Mouse (Mus musculus) intestine, embryonic 16.5 days (tissue): ENCODE data around the gene Fam25c. TPM values are rescaled to one million over a fixed set of nuclear protein-coding genes. Genes with fewer than 3 reads are reported as not detected.

ENCODE experiments used
- ATAC-seq: fragments of 200-750 bp; cut with Nextera tagmentation; 2 replicates; pipeline ENCODE4 v1.8.0; 2017; ENCODE audit warnings: moderate TSS enrichment, moderate library complexity
- H3K27ac ChIP-seq: fragments of 300-500 bp; sonication (generic); 2 replicates; pipeline ENCODE4 v1.5.1; 2014; ENCODE audit warnings: mild to moderate bottlenecking, low read length
- H3K27me3 ChIP-seq: fragments of 300-500 bp; sonication (generic); replicated peaks from 2 replicates; pipeline ENCODE4 v1.6.1; 2014; ENCODE audit warnings: low read length, control low read depth, mixed read lengths; ENCODE audit not compliant: control insufficient read depth, insufficient read depth
- H3K36me3 ChIP-seq: fragments of 300-500 bp; sonication (generic); 2 replicates; pipeline ENCODE4 v1.6.1; 2014; ENCODE audit warnings: low read length, control low read depth; ENCODE audit not compliant: control insufficient read depth, insufficient read depth
- H3K4me1 ChIP-seq: fragments of 300-500 bp; sonication (generic); 2 replicates; pipeline ENCODE4 v1.6.1; 2014; ENCODE audit warnings: low read length, control low read depth, mixed read lengths; ENCODE audit not compliant: control insufficient read depth, insufficient read depth
- H3K4me2 ChIP-seq: fragments of 300-500 bp; sonication (generic); 2 replicates; pipeline ENCODE4 v1.6.1; 2014; ENCODE audit warnings: low read depth, low read length, control low read depth
- H3K4me3 ChIP-seq: fragments of 300-500 bp; sonication (generic); 2 replicates; pipeline ENCODE4 v1.5.1; 2014; ENCODE audit warnings: mild to moderate bottlenecking, low read length
- H3K9ac ChIP-seq: fragments of 300-500 bp; sonication (generic); 2 replicates; pipeline ENCODE4 v1.6.1; 2014; ENCODE audit warnings: low read depth, low read length
- H3K9me3 ChIP-seq: fragments of 300-500 bp; sonication (generic); 2 replicates; pipeline ENCODE4 v1.6.1; 2016; ENCODE audit warnings: low read length, control low read depth; ENCODE audit not compliant: control insufficient read depth
- WGBS: fragments of 180-500 bp; shearing (Covaris S2); extraction: QIAGEN DNeasy Blood & Tissue Kit; methylation state at CpG from one replicate; pipeline ENCODE4 v1.1.7; 2014; 5-methylcytosine and 5-hydroxymethylcytosine counted together
- polyA plus RNA-seq: library from polyadenylated mRNA; unstranded; fragments of >200 nt; fragmentation: Nextera tagmentation; extraction: Ambion mirVana; gene quantifications from 2 replicates; pipeline ENCODE4 v1.2.1, GENCODE M21; 2015

Fam25c gene
- polyA plus RNA-seq, 1 experiment from 2014 or later = not detected

GRCm38 (mm10) chr14:34311691-34312090 is 43.5 kb downstream of the Fam25c start:
- ATAC-seq = no peak
- Histone ChIP-seq H3K27ac (peak overlapping the region; percentile 95), H3K27me3 (no peaks in the 10 kb centered on the region), H3K4me2 (peak overlapping the region; percentile 82), H3K9me3 (no peaks in the 10 kb centered on the region), H3K36me3 (no peaks in the 10 kb centered on the region), H3K4me1 (peaks cover 22% of the 10 kb centered on the region), H3K9ac (peak overlapping the region; percentile 95), H3K4me3 (peak overlapping the region; percentile 98)
- WGBS = under 1% methylated on average over 4 of the region's 4 CpGs

- peak overlapping the region; percentile 95 for H3K9ac ChIP-seq
- ATAC-seq = peak; percentile 17
- H3K27ac ChIP-seq = peak overlapping the region; percentile 95
- H3K4me3 ChIP-seq = peak overlapping the region; percentile 98
- no peaks in the 10 kb centered on the region for H3K9me3 ChIP-seq
- H3K27me3 ChIP-seq = no peaks in the 10 kb centered on the region
- WGBS = under 1% methylated on average over 47 of the region's 47 CpGs
- H3K36me3 ChIP-seq = no peaks in the 10 kb centered on the region
- H3K4me2 ChIP-seq = peak overlapping the region; percentile 82
- H3K4me1 ChIP-seq = peaks cover 22% of the 10 kb centered on the region
These were observed 44.1 kb downstream of the Fam25c start for GRCm38 (mm10) chr14:34311021-34311631.

GRCm38 (mm10) chr14:34310234-34310965 is 44.8 kb downstream of the Fam25c start, which contains the start of the genes Shld2 and Glud1:
Shld2 (minus strand) TSS chr14:34310493.
Glud1 (plus strand) TSS chr14:34310727.
- H3K4me1 ChIP-seq = peaks cover 22% of the 10 kb centered on the region
- peak within 1 kb of the TSS; percentile 95 for H3K27ac ChIP-seq
- H3K36me3 ChIP-seq = no peaks in the 10 kb centered on the region
- H3K27me3 ChIP-seq = no peaks in the 10 kb centered on the region
- no peaks in the 10 kb centered on the region for H3K9me3 ChIP-seq
- peak within 1 kb of the TSS; percentile 98 for H3K4me3 ChIP-seq
- WGBS = under 1% methylated on average over 83 of the region's 100 CpGs
- peak; percentile 97 for ATAC-seq
- peak within 1 kb of the TSS; percentile 82 for H3K4me2 ChIP-seq
- peak within 1 kb of the TSS; percentile 95 for H3K9ac ChIP-seq

GRCm38 (mm10) chr14:34309907-34310233 is 45.4 kb downstream of the Fam25c start:
- peak overlapping the region; percentile 75 for H3K9ac ChIP-seq
- H3K4me2 ChIP-seq = peak overlapping the region; percentile 48
- H3K27me3 ChIP-seq = no peaks in the 10 kb centered on the region
- H3K4me1 ChIP-seq = peaks cover 17% of the 10 kb centered on the region
- H3K4me3 ChIP-seq = peak overlapping the region; percentile 98
- WGBS = 8% methylated on average over 5 of the region's 5 CpGs
- H3K36me3 ChIP-seq = no peaks in the 10 kb centered on the region
- no peaks in the 10 kb centered on the region for H3K9me3 ChIP-seq
- ATAC-seq = no peak
- H3K27ac ChIP-seq = peak overlapping the region; percentile 91

GRCm38 (mm10) chr14:34309266-34309665 is 46.0 kb downstream of the Fam25c start:
- no peak for ATAC-seq
- no peaks in the 10 kb centered on the region for H3K27me3 ChIP-seq
- H3K9me3 ChIP-seq = no peaks in the 10 kb centered on the region
- no peak overlapping the region for H3K9ac ChIP-seq
- H3K36me3 ChIP-seq = no peaks in the 10 kb centered on the region
- WGBS = 72% methylated on average over 4 of the region's 4 CpGs
- H3K27ac ChIP-seq = no peak overlapping the region
- H3K4me2 ChIP-seq = no peak overlapping the region
- H3K4me1 ChIP-seq = peaks cover 15% of the 10 kb centered on the region
- no peak overlapping the region; the same call in 1 of the 2 replicates for H3K4me3 ChIP-seq

- 21% methylated on average over 5 of the region's 5 CpGs for WGBS
- H3K27ac ChIP-seq = peak overlapping the region; percentile 20; the same call in 1 of the 2 replicates
- peak; percentile 37 for ATAC-seq
These were observed 52.0 kb downstream of the Fam25c start for GRCm38 (mm10) chr14:34303265-34303680.

GRCm38 (mm10) chr14:34302681-34303242 is 52.5 kb downstream of the Fam25c start:
- Histone ChIP-seq H3K27ac (no peak overlapping the region), H3K4me2 (no peak overlapping the region), H3K27me3 (no peaks in the 10 kb centered on the region), H3K9me3 (no peaks in the 10 kb centered on the region), H3K4me3 (no peak overlapping the region), H3K4me1 (peaks cover 26% of the 10 kb centered on the region), H3K36me3 (no peaks in the 10 kb centered on the region), H3K9ac (no peak overlapping the region)
- ATAC-seq = peak; percentile 72
- WGBS = 58% methylated on average over 5 of the region's 5 CpGs

More at GRCm38 (mm10) chr14:34303265-34303680, 52.0 kb downstream of the Fam25c start:
- Histone ChIP-seq H3K27me3 (no peaks in the 10 kb centered on the region), H3K9ac (no peak overlapping the region), H3K4me1 (peaks cover 24% of the 10 kb centered on the region), H3K9me3 (no peaks in the 10 kb centered on the region), H3K4me2 (no peak overlapping the region), H3K4me3 (no peak overlapping the region), H3K36me3 (no peaks in the 10 kb centered on the region)

Other genes with a start within 250 kb of the Fam25c start
- gene Npy4r, start 202.9 kb downstream of the Fam25c start, polyA plus RNA-seq = 0.42 and 0.48 TPM in 2 replicates
- gene Gprin2, start 153.8 kb downstream of the Fam25c start, polyA plus RNA-seq = 0.26 and 0.27 TPM in 2 replicates
- 0.86 and 1.2 TPM in 2 replicates for gene Syt15, start 135.8 kb downstream of the Fam25c start, polyA plus RNA-seq
- gene Shld2, start 44.9 kb downstream of the Fam25c start, polyA plus RNA-seq = 5.8 and 7.1 TPM in 2 replicates
- 72.9 and 73.6 TPM in 2 replicates for gene Glud1, start 44.7 kb downstream of the Fam25c start, polyA plus RNA-seq
- 35.5 and 37.9 TPM in 2 replicates for gene Sncg, start 19.4 kb upstream of the Fam25c start, polyA plus RNA-seq
- gene Mmrn2, start 20.0 kb upstream of the Fam25c start, polyA plus RNA-seq = 7.1 and 7.2 TPM in 2 replicates
- gene Bmpr1a, start 147.9 kb upstream of the Fam25c start, polyA plus RNA-seq = 11.0 and 15.6 TPM in 2 replicates
- not detected in 2 replicates for gene 9230112D13Rik, start 167.4 kb upstream of the Fam25c start, polyA plus RNA-seq
- 12.8 and 15.7 TPM in 2 replicates for gene Ldb3, start 233.2 kb upstream of the Fam25c start, polyA plus RNA-seq
- gene Opn4, start 244.7 kb upstream of the Fam25c start, polyA plus RNA-seq = 0.34 TPM in 1 of 2 replicates, not detected in the other